20 mouse cellular contexts compared by ENCODE assay signal in the genomic region with DNA sequence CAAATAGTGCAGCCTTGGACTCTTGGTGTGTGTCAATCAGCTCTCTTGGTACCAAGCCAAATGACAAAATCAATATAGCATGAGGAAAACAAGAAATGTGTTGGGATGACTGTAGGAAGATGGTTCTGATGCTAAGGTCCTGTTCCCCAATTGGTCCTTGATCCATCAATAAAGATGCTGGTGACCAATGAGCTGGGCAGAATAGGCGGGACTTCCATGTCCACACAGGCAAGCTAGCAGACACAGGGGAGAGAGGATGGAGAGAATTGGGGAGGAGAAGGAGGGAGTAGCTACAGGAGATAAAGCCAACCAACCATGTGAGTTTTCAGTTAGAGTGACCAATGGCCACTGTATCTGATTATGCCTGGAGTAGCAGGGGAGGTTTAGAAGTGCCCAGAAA. TPM values are rescaled to one million over a fixed set of nuclear protein-coding genes. Genes with fewer than 3 reads are reported as not detected.
"Had no signal": no experiment of that assay in that cellular context is flagged by ENCODE, and none has a peak within 500 bp of the region (broad histone marks: within the 10 kb centered on the region; RNA-seq: fewer than 3 reads in every experiment).

No protein-coding gene starts in this region.

- DNase-seq: lung, adult 18-20 months; lung, embryonic 14.5 days; lung, postnatal 10 days; midbrain, embryonic 14.5 days; right cerebral cortex, postnatal 14 days; thymus, adult 2 months; thymus, postnatal 25 days; thymus, postnatal 4 days had no signal

- H3K27me3 ChIP-seq: midbrain, embryonic 12.5 days; neural tube, embryonic 12.5 days had no signal

- H3K27ac ChIP-seq: macrophage; midbrain, embryonic 12.5 days; neural tube, embryonic 12.5 days; stomach, embryonic 15.5 days; stomach, postnatal 0 days had no signal

- H3K4me2 ChIP-seq: lung, embryonic 14.5 days; midbrain, embryonic 12.5 days; neural tube, embryonic 12.5 days; stomach, embryonic 15.5 days had no signal

- H3K4me3 ChIP-seq: megakaryocyte, embryonic 14.5 days; midbrain, embryonic 12.5 days; neural tube, embryonic 12.5 days; stomach, embryonic 15.5 days had no signal

- H3K36me3 ChIP-seq: midbrain, embryonic 12.5 days; neural tube, embryonic 12.5 days; stomach, embryonic 15.5 days had no signal

- ATAC-seq: midbrain, embryonic 16.5 days had no signal

- H3K9me3 ChIP-seq: midbrain, embryonic 12.5 days; stomach, embryonic 15.5 days had no signal

- H3K4me1 ChIP-seq: midbrain, embryonic 12.5 days; neural tube, embryonic 12.5 days; stomach, embryonic 15.5 days had no signal

- H3K9ac ChIP-seq: lung, embryonic 14.5 days; midbrain, embryonic 12.5 days; neural tube, embryonic 12.5 days; stomach, embryonic 15.5 days had no signal

RNA-seq across cellular contexts. Expression of gene Apol8, which starts 10.5 kb away (rescaled TPM):
- polyA plus RNA-seq: lung, embryonic 14.5 days; macrophage had no signal

RNA-seq across cellular contexts. Expression of gene Apol9b, which starts 17.5 kb away (rescaled TPM):
- total RNA-seq: megakaryocyte progenitor cell, adult 5-6 weeks; monocyte, adult 5-6 weeks had no signal
- polyA plus RNA-seq: lung, embryonic 14.5 days; midbrain, embryonic 12.5 days; midbrain, embryonic 14.5 days; midbrain, embryonic 16.5 days; neural tube, embryonic 12.5 days; testis, adult 2 months had no signal

RNA-seq across cellular contexts. Expression of gene Apol7e, which starts 47.7 kb away (rescaled TPM):
- polyA plus RNA-seq: lung, embryonic 14.5 days; lung, embryonic 16.5 days; midbrain, embryonic 12.5 days; midbrain, embryonic 14.5 days; midbrain, embryonic 16.5 days; neural tube, embryonic 12.5 days; neural tube, embryonic 14.5 days; testis, adult 2 months had no signal
